Mouse (Mus musculus): ENCODE data around the gene Chek1.

DNA sequence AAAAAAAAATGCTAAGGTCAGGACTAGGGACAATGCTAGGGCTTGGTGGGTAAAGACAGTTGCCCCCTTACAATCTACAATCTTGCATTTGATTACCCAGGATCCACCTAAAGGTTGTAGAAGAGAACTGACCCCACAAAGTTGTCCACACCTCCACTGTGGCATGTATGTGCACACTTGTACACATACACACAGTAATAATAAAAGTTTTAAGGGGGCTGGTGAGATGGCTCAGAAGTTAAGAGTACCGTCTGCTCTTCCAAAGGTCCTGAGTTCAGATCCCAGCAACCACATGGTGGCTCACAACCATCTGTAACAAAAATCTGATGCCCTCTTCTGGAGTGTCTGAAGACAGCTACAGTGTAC lies 42.2 kb upstream of the Chek1 start:
- TF ChIP-seq CTCF (IDR thresholded peaks at IDR 0.05; ENCODE audit: low read depth) = no peak
- no peak for TF ChIP-seq EP300 (IDR thresholded peaks at IDR 0.05; ENCODE audit: low read depth)
